Mouse (Mus musculus) C2C12 (cell line): ENCODE data around the gene Stk16.

Source experiments
- CTCF ChIP-seq: IDR thresholded peaks from one replicate; pipeline ENCODE4 v1.5.1; 2011; ENCODE audit not compliant: control insufficient read depth, insufficient read depth, insufficient read length
- MAX ChIP-seq: IDR thresholded peaks from one replicate; pipeline ENCODE4 v1.6.1; 2011; ENCODE audit warnings: mild to moderate bottlenecking, control low read depth
- USF1 ChIP-seq: IDR thresholded peaks from one replicate; pipeline ENCODE4 v1.6.1; 2011; ENCODE audit warnings: low read depth, mild to moderate bottlenecking, control low read depth, moderate library complexity

GRCm38 (mm10) chr1:75208967-75209678 is 1.5 kb upstream of the Stk16 start:
- TF ChIP-seq CTCF (no peak), USF1 (no peak), MAX (no peak)
